Mouse (Mus musculus): ENCODE measurements around the gene Plk5.

- peak; percentile 68 for TF ChIP-seq CTCF (IDR thresholded peaks at IDR 0.05)
- TF ChIP-seq EP300 (IDR thresholded peaks at IDR 0.05): no peak
These were observed 46.9 kb downstream of the Plk5 start for GRCm38 (mm10) chr10:80403044-80403692.

All from lung, postnatal 0 days (tissue).